Mouse (Mus musculus): Measurements from ENCODE around the gene Ifitm6. TPM values are rescaled to one million over a fixed set of nuclear protein-coding genes. Genes with fewer than 3 reads are reported as not detected.

Ifitm6 gene
- total and polyA plus RNA-seq, 3 experiments, result 0.36 to 5.1 (median 1.0) TPM

- H3K27me3 ChIP-seq (ENCODE audit: control insufficient read depth, insufficient read depth, low read length), result no peaks in the 10 kb centered on the region
- DNase-seq, result no peak
- H3K9ac ChIP-seq (ENCODE audit: low read depth, low read length), result no peak overlapping the region
- no peak overlapping the region for H3K27ac ChIP-seq
- H3K4me1 ChIP-seq (ENCODE audit: control insufficient read depth, insufficient read depth, low read length), result peaks cover 5% of the 10 kb centered on the region
- WGBS, result 65% methylated on average over 3 of the region's 3 CpGs
- TF ChIP-seq POLR2A (IDR thresholded peaks at IDR 0.05; ENCODE audit: insufficient read depth, low read depth, low read length) (no peak), EP300 (IDR thresholded peaks at IDR 0.05; ENCODE audit: insufficient read depth, low read depth, low read length) (no peak), CTCF (IDR thresholded peaks at IDR 0.05) (no peak)
- no peak overlapping the region for H3K4me3 ChIP-seq
- intact Hi-C loops (cut with DNase I), result no loop called here
- peaks cover 2% of the 10 kb centered on the region; the same call in 1 of the 2 replicates for H3K36me3 ChIP-seq (ENCODE audit: control insufficient read depth, insufficient read depth, low read length)
- no peaks in the 10 kb centered on the region for H3K79me2 ChIP-seq (replicated peaks; ENCODE audit: control insufficient read depth, insufficient read depth, low read length)
Observed at GRCm38 (mm10) chr7:141030390-141030789, 12.7 kb upstream of the Ifitm6 start.

DNA sequence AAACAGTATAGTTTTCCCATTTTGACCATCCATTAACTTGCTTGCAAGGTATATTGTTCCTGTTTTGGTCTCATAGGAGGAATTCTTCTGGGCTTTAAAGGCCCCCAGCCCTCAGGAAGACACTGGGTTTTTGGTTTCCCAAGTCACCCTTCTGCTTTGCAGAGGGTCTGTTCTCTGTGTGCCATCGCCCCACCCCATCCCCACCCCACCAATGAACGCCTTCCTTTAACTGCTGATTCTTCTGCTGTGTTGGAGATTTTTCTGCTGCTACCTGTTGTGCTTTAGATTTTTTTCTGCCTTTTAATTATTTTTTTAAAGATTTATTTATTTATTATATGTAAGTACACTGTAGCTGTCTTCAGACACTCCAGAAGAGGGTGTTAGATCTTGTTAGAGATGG, 11.1 kb upstream of the Ifitm6 start, which contains the start of gene Gm17387:
TSS of gene Gm17387 (plus strand) at position 301 of the 400 bp plus-strand sequence.
- no peak within 1 kb of the TSS for H3K9ac ChIP-seq (ENCODE audit: low read depth, low read length)
- no peaks in the 10 kb centered on the region for H3K27me3 ChIP-seq (ENCODE audit: control insufficient read depth, insufficient read depth, low read length)
- H3K36me3 ChIP-seq (ENCODE audit: control insufficient read depth, insufficient read depth, low read length), result peaks cover 2% of the 10 kb centered on the region; the same call in 1 of the 2 replicates
- H3K27ac ChIP-seq, result no peak within 1 kb of the TSS
- no peak for DNase-seq
- TF ChIP-seq POLR2A (IDR thresholded peaks at IDR 0.05; ENCODE audit: insufficient read depth, low read depth, low read length) (no peak), CTCF (IDR thresholded peaks at IDR 0.05) (no peak), EP300 (IDR thresholded peaks at IDR 0.05; ENCODE audit: insufficient read depth, low read depth, low read length) (no peak)
- H3K4me1 ChIP-seq (ENCODE audit: control insufficient read depth, insufficient read depth, low read length), result peaks cover 8% of the 10 kb centered on the region
- WGBS, result 90% methylated on average over 2 of the region's 2 CpGs
- H3K4me3 ChIP-seq, result no peak within 1 kb of the TSS
- H3K79me2 ChIP-seq (replicated peaks; ENCODE audit: control insufficient read depth, insufficient read depth, low read length), result no peaks in the 10 kb centered on the region
- intact Hi-C loops (cut with DNase I), result no loop called here

- intact Hi-C loops (cut with DNase I), result no loop called here
- Histone ChIP-seq H3K27ac (peak overlapping the region; percentile 54), H3K4me3 (no peak overlapping the region), H3K36me3 (ENCODE audit: control insufficient read depth, insufficient read depth, low read length) (peaks cover 2% of the 10 kb centered on the region; the same call in 1 of the 2 replicates), H3K9ac (ENCODE audit: low read depth, low read length) (no peak overlapping the region), H3K4me1 (ENCODE audit: control insufficient read depth, insufficient read depth, low read length) (peaks cover 8% of the 10 kb centered on the region), H3K79me2 (replicated peaks; ENCODE audit: control insufficient read depth, insufficient read depth, low read length) (no peaks in the 10 kb centered on the region), H3K27me3 (ENCODE audit: control insufficient read depth, insufficient read depth, low read length) (no peaks in the 10 kb centered on the region)
- WGBS, result 64% methylated on average over 5 of the region's 5 CpGs
- TF ChIP-seq POLR2A (IDR thresholded peaks at IDR 0.05; ENCODE audit: insufficient read depth, low read depth, low read length) (no peak), EP300 (IDR thresholded peaks at IDR 0.05; ENCODE audit: insufficient read depth, low read depth, low read length) (no peak), CTCF (IDR thresholded peaks at IDR 0.05) (no peak)
- no peak for DNase-seq
Observed at GRCm38 (mm10) chr7:141026740-141027098, 9.0 kb upstream of the Ifitm6 start.

DNA sequence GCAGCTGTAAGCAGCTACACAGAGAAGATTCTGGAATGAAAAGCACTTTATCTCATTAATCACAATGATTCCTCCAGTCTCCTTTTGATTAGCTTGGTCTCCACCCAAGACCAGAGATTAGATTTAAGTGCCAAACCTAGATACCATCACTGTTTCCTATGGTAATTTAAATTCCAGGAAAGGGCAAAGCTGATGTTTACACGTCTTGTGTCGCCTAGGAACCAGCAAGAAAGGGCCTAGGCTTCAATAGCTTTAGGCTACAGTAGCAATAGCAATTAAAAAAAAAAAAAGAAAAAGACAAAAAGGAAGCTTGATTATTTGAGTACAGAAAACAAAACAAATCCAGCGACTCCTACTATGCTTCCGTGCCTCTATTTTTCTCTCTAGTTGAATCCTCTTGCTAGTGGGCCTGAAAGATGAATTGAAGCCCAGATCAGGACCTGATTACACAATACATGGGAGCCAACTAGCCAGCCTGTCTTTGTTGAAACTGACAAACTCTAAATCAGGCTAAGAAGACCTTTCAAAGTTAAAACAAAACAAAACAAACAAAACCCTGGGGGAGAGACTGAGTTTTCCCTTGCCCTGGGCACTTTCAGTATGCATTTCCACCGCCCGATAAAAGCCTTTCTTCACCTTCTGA, 8.5 kb upstream of the Ifitm6 start:
- Histone ChIP-seq H3K36me3 (ENCODE audit: control insufficient read depth, insufficient read depth, low read length) (peaks cover 2% of the 10 kb centered on the region; the same call in 1 of the 2 replicates), H3K79me2 (replicated peaks; ENCODE audit: control insufficient read depth, insufficient read depth, low read length) (no peaks in the 10 kb centered on the region), H3K27me3 (ENCODE audit: control insufficient read depth, insufficient read depth, low read length) (no peaks in the 10 kb centered on the region), H3K4me1 (ENCODE audit: control insufficient read depth, insufficient read depth, low read length) (peaks cover 8% of the 10 kb centered on the region), H3K27ac (peak overlapping the region; percentile 54), H3K9ac (ENCODE audit: low read depth, low read length) (no peak overlapping the region), H3K4me3 (no peak overlapping the region)
- no peak for DNase-seq
- intact Hi-C loops (cut with DNase I), result no loop called here
- 44% methylated on average over 6 of the region's 6 CpGs for WGBS
- TF ChIP-seq EP300 (IDR thresholded peaks at IDR 0.05; ENCODE audit: insufficient read depth, low read depth, low read length), result no peak
- TF ChIP-seq CTCF (IDR thresholded peaks at IDR 0.05), result no peak
- TF ChIP-seq POLR2A (IDR thresholded peaks at IDR 0.05; ENCODE audit: insufficient read depth, low read depth, low read length), result no peak

- TF ChIP-seq CTCF (IDR thresholded peaks at IDR 0.05), result no peak
- no peak for TF ChIP-seq EP300 (IDR thresholded peaks at IDR 0.05; ENCODE audit: insufficient read depth, low read depth, low read length)
- no peak for TF ChIP-seq POLR2A (IDR thresholded peaks at IDR 0.05; ENCODE audit: insufficient read depth, low read depth, low read length)
- peaks cover 2% of the 10 kb centered on the region; the same call in 1 of the 2 replicates for H3K36me3 ChIP-seq (ENCODE audit: control insufficient read depth, insufficient read depth, low read length)
- H3K4me3 ChIP-seq, result no peak overlapping the region
- no peaks in the 10 kb centered on the region for H3K27me3 ChIP-seq (ENCODE audit: control insufficient read depth, insufficient read depth, low read length)
- H3K9ac ChIP-seq (ENCODE audit: low read depth, low read length), result no peak overlapping the region
- 71% methylated on average over 5 of the region's 6 CpGs for WGBS
- no peak for DNase-seq
- no peaks in the 10 kb centered on the region for H3K79me2 ChIP-seq (replicated peaks; ENCODE audit: control insufficient read depth, insufficient read depth, low read length)
- peak overlapping the region; percentile 28 for H3K27ac ChIP-seq
- intact Hi-C loops (cut with DNase I), result loop anchor here (2.0 kb wide), 1 partner anchor 14 kb away; the partner anchor contains the start of gene Ifitm3
- peaks cover 8% of the 10 kb centered on the region for H3K4me1 ChIP-seq (ENCODE audit: control insufficient read depth, insufficient read depth, low read length)
Observed at GRCm38 (mm10) chr7:141024865-141025838, 7.4 kb upstream of the Ifitm6 start.

Measured in heart, adult 2 months (tissue).